Mouse (Mus musculus): ENCODE data around the gene Olfr94. TPM values are rescaled to one million over a fixed set of nuclear protein-coding genes. Genes with fewer than 3 reads are reported as not detected.
"Not testable (repeated sequence)": the region's sequence is repeated elsewhere in the genome, so short reads cannot be mapped to it uniquely, and the experiment has no call there.

The Olfr94 gene
- total RNA-seq (2021): not detected
- long read RNA-seq, experiment 1: 0 reads
- long read RNA-seq, experiment 2: 0 reads

DNA sequence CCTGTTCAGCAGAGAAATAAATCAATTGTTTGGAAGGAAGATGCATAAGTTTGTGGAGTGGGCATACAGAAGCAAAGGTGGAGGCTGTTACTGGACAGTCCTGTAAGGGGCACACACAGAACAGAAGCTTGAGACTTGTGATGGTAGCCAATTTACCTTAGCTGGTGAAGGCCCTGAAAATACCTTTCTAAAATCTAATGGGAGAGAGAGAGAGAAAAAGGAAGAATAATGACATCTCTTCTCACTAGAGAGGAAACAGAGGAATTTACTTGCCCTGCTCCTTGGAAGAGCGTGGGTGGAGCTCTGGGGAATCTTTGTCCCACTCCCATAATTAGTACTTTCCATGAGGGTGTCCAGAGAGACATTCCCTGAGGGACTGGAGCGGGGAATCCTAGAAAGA, at the start of gene Olfr94:
Gene Olfr94, minus strand, starts transcription at position 101 of the 400 bp plus-strand sequence.
- no peak for TF ChIP-seq CTCF (IDR thresholded peaks at IDR 0.05)
- intact Hi-C loops (cut with DNase I): no loop called here
- no peak within 1 kb of the TSS for H3K27ac ChIP-seq
- no peak within 1 kb of the TSS for H3K4me3 ChIP-seq
- no peak for DNase-seq

DNA sequence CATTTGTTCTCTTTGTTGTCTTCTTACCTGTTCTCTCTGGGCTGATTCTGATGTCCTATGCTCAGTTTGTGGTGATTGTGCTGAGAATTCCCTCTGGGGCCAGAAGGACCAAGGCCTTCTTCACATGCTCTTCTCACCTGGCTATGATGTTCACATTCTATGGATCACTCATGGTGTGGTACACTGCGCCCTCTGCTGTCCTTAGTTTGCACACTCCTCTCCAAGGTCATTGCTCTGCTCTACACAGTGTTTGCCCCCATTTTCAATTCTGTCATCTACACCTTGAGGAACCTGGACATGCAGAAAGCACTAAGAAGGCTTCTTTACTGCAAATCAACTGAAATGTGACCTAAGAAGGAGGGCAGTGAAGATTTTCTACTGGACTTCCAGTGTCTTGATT, 49.8 kb upstream of the Olfr94 start:
- peak; percentile 46 for TF ChIP-seq CTCF (IDR thresholded peaks at IDR 0.05)
- no peak overlapping the region for H3K4me3 ChIP-seq
- H3K27ac ChIP-seq: no peak overlapping the region
- intact Hi-C loops (cut with DNase I): no loop called here
- no peak for DNase-seq

DNA sequence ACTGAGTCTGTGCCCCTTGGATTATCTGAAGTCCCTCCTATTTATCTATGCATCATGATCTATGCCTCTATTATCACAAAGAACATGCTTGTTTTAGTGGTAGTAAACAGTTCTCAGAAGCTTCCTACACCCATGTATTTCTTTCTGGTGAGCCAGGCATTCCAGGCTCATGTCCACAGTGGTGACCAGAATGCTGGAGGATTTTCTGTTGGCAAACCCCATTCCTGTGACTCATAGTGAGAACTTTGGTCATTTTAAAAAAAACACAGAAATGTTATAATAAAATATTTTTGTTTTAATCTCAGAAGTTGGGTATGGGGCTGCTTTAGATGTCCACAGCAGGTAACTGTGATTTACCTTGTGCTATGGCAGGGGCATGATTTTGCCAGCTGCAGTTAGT, 48.7 kb upstream of the Olfr94 start:
- Histone ChIP-seq H3K4me3 (no peak overlapping the region), H3K27ac (no peak overlapping the region)
- intact Hi-C loops (cut with DNase I): no loop called here
- no peak for TF ChIP-seq CTCF (IDR thresholded peaks at IDR 0.05)
- no peak for DNase-seq

DNA sequence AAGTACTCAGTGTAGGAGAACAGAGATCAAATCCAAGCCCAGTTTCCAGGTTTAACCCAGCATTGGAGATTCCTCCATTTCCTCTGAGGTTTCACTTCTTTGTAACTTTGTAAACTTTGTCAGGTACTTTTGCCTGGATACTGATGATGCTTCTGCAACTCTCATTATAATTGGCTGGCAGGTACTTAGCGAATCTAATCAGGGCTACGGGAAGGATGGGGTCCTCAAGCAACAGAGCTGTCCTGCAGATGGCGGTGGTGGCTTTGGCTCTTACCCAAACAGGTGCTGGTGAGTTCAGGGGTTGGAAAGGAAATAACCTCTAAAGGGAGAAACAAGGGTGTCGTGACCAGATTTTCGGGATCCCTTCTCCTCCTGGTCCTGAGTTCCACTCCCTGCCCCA, 45.9 kb upstream of the Olfr94 start:
- no peak overlapping the region for H3K27ac ChIP-seq
- DNase-seq: no peak
- intact Hi-C loops (cut with DNase I): no loop called here
- H3K4me3 ChIP-seq: no peak overlapping the region
- no peak for TF ChIP-seq CTCF (IDR thresholded peaks at IDR 0.05)

DNA sequence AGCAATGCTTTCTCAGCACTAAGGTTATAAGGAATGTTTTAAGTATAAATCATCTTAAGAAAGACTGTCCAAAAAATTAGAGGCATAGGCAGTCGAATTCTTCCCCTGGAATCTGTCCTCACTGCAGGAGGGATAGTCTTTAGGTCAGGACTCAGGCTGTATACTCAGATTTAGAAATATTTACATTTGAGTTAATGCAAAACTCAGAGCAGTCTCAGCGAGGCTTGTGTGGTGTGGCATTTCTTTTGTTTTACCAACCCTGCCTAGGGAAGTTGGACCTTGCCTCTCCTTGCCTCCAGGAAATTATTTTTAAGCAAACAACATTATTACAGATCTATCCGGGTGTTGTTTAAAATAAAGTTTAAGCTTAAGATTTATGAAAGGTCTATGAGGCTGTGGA, 41.4 kb upstream of the Olfr94 start:
- intact Hi-C loops (cut with DNase I): no loop called here
- DNase-seq: no peak
- H3K4me3 ChIP-seq: no peak overlapping the region
- TF ChIP-seq CTCF (IDR thresholded peaks at IDR 0.05): no peak
- no peak overlapping the region for H3K27ac ChIP-seq

DNA sequence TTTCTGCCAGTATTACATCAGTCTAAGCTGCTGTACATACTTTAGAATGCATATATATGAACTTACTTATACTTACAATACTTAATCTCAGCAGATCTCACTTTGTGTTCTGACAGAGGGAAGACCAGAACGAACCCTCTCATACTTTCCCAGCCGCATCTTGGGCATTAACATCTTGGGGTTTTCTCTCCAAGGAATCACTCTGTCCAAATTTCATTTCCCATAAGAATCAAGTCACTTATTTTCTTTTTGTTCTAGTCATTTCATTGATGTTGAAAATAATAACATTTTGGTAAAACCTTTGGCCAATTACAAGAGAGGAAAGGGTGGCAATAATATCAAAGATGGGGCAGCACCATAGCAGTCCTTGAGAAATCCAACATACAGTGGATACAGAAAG, 36.4 kb upstream of the Olfr94 start, which contains the start of gene Olfr97:
Gene Olfr97, minus strand, starts transcription at position 101 of the 400 bp plus-strand sequence.
- H3K27ac ChIP-seq; H3K4me3 ChIP-seq; DNase-seq; intact Hi-C loops (cut with DNase I): not testable (repeated sequence)

DNA sequence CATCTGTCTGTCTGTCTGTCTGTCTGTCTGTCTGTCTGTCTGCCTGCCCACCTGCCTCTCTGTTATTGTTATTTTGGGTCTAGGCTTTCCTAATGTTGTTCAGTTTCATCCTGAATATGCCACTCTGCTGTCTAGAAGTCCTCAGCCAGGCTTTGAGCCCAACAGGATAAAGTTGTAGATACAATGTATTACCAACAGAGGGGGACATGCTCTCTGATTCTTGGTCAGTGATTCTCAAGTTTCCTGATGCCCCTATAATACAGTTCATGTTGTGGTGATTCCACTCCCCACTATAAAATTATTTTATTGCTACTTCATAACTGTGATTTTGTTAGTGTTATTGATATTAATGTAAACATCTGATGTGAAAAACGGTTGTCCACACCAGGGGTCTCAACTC, 21.1 kb upstream of the Olfr94 start:
- H3K4me3 ChIP-seq: no peak overlapping the region
- TF ChIP-seq CTCF (IDR thresholded peaks at IDR 0.05): peak; percentile 18; the same call in 1 of the 2 replicates
- no peak overlapping the region for H3K27ac ChIP-seq
- DNase-seq: no peak
- intact Hi-C loops (cut with DNase I): no loop called here

DNA sequence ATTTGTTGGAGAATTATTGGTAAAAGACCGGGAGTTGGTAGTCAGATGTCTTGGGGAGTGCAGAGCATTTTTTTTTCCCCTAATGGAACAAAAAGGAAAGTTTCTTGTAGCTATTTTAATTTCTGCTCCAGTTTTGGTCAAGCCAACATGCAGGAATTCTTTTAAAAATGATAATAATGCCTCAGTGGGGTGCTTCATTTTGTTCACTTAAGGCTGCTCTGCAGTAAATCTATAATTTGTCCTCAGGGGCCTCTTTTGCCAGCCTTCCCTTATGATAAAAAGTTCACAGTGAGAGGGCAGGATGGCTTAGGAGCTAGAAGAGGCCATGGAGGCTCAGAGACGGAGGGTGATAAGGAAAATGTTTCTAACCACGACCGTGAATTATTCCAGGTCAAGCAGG, 19.1 kb upstream of the Olfr94 start, which contains the start of gene Olfr96:
Gene Olfr96, plus strand, starts transcription at position 301 of the 400 bp plus-strand sequence.
- no peak for DNase-seq
- no peak for TF ChIP-seq CTCF (IDR thresholded peaks at IDR 0.05)
- intact Hi-C loops (cut with DNase I): no loop called here
- H3K27ac ChIP-seq: no peak within 1 kb of the TSS
- no peak within 1 kb of the TSS for H3K4me3 ChIP-seq

DNA sequence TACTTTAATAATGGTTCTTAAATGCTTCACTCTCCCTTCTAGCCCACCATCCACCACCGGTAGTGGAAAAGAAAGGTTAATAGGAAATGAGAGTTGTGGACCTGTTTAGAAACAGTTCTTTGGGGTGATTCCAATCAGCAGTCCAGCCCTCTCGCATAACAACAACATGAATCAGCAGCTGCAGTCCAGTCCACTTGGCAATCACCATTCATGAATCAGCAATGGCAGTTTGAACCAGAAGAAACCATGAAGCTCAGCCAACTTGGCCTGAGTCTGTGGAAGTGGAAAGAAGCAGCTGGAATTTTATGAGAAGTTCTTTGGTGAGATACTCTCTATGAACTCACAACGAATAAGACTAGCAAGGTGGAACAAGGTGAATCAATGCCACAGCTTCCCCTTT, 17.7 kb upstream of the Olfr94 start:
- no peak overlapping the region for H3K4me3 ChIP-seq
- TF ChIP-seq CTCF (IDR thresholded peaks at IDR 0.05): no peak
- intact Hi-C loops (cut with DNase I): no loop called here
- H3K27ac ChIP-seq: no peak overlapping the region
- peak; percentile 50 for DNase-seq

DNA sequence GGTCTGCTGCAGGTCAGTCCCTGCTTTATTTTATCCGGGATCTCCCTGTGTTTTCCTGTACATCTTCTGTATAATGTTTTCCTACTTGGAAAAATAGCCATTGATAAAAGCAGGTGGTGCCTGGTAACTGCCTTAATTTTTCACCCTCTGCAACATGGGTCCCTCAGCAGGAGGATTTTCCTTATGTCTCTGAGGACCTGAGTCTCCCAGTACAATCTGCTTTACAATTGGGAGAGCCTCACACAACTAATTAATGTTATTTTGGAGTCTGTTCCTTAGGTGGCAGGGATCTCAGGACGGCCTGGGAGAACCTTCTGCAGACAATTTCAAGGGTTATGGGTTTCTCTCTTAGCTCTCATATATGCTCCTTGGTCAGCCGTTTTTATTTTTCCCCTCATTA, 12.2 kb upstream of the Olfr94 start, which contains the start of gene Olfr95:
Gene Olfr95, minus strand, starts transcription at position 101 of the 400 bp plus-strand sequence.
- intact Hi-C loops (cut with DNase I): no loop called here
- no peak for DNase-seq
- Histone ChIP-seq H3K27ac (no peak within 1 kb of the TSS), H3K4me3 (no peak within 1 kb of the TSS)
- TF ChIP-seq CTCF (IDR thresholded peaks at IDR 0.05): no peak

DNA sequence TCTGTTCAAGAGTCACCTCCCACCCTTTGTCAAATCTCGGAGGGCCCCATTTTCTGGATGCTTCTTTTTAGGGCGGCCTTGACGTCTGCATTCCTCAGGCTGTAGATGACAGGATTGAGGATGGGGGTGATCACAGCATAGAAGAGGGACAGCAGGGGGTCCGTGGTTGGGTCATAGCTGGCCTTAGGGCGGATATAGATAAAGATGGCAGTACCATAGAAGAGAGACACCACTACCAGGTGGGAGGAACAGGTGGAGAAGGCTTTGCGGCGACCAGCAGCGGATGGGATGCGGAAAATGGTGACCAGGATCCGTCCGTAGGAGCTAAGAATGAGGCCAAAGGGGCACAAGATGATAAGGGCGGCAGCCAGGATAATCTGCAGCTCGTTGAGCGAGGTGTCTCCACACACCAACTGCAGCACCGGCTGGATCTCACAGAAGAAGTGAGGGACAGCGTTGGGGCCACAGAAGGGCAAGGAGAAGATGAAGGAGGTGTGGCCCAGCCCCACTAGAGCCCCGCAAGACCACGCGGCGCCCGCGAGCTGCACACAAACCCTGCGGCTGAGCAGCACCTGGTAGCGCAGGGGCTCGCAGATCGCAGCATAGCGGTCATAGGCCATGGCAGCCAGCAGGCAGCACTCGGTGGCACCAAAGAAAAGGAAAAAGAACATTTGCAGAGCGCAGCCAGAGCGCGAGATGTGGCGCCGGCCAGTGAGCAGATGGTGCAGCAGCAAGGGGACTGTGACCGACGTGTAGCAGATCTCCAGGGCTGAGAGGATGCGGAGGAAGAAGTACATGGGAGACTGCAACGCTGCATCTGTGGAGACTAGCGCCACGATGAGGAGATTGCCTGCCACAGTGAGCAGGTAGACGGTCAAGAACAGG, 10.3 kb upstream of the Olfr94 start:
- no peak for DNase-seq
- intact Hi-C loops (cut with DNase I): no loop called here
- TF ChIP-seq CTCF (IDR thresholded peaks at IDR 0.05): no peak
- no peak overlapping the region for H3K4me3 ChIP-seq
- H3K27ac ChIP-seq: no peak overlapping the region

DNA sequence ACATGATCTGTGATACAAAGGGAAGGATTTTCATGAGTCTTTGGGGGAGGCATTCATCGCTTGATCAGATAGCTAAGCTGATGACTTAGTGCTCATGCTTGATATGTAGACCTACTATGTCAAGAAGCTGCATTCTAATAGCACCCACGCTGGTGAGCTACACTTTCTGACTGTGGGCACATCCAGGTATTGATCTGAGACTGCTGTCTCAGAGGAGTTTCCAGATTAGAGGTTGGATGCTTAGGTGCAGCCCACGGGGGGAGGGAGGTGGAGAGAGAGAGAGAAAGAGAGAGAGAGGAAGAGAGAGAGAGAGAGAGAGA, 3.1 kb upstream of the Olfr94 start:
- H3K4me3 ChIP-seq: no peak overlapping the region
- intact Hi-C loops (cut with DNase I): loop anchor here (1.0 kb wide), 1 partner anchor 121 kb away; no protein-coding TSS in a partner anchor
- no peak for TF ChIP-seq CTCF (IDR thresholded peaks at IDR 0.05)
- H3K27ac ChIP-seq: no peak overlapping the region
- no peak for DNase-seq

DNA sequence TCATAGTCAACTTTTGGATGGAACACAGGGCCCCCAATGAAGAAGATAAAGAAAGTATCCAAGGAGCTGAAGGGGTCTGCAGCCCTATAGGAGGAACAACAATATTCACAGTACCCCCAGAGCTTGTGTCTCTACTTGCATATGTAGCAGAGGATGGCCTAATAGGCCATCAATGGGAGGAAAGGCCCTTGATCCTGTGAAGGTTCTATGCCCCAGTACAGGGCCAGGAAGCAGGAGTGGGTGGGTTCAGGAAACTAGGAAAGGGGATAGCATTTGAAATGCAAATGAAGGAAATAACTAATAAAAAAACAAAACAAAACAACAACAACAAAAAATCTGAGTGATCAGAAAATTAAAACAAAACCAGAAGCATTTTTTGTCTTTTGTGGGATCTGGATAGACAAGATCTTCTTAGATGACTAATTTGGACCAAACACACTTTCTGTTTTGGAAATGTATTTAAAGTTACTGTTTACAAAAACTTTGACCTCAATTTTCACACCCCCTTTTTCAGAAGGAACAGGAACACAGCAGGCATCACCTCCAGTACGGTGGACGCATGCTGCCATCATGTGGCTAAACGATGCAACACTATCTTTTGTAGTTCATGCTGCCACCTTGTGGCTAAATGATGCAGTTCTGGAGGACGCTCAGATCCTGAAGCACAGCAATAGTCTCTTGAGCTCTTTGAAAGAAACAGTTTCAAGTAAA, 2.6 kb upstream of the Olfr94 start:
- intact Hi-C loops (cut with DNase I): loop anchor here (1.0 kb wide), 1 partner anchor 120 kb away; no protein-coding TSS in a partner anchor
- no peak; the same call in 1 of the 2 replicates for TF ChIP-seq CTCF (IDR thresholded peaks at IDR 0.05)
- Histone ChIP-seq H3K4me3 (no peak overlapping the region), H3K27ac (no peak overlapping the region)
- peak; percentile 77 for DNase-seq

Measured in gastrocnemius, adult 2 months (tissue).